Mouse (Mus musculus): ENCODE measurements at regions not wholly inside any gene's neighbourhood (a gene's known extent, or its start where the extent isn't known, plus 50 kb on each side); places are given as distances from the start of the nearest gene placed in this dataset.

- Histone ChIP-seq H3K9me3 (no peaks in the 10 kb centered on the region), H3K4me3 (no peak overlapping the region), H3K27me3 (ENCODE audit: insufficient read depth, poor library complexity, severe bottlenecking) (no peaks in the 10 kb centered on the region), H3K4me1 (replicated peaks) (no peaks in the 10 kb centered on the region), H3K27ac (no peak overlapping the region), H3K36me3 (no peaks in the 10 kb centered on the region)
- DNase-seq (ENCODE audit: low spot score) = no peak
- 77% methylated on average over 4 of the region's 4 CpGs for WGBS
Observed at GRCm38 (mm10) chr8:98955803-98956202, 460.5 kb downstream of the Cdh8 start.

DNA sequence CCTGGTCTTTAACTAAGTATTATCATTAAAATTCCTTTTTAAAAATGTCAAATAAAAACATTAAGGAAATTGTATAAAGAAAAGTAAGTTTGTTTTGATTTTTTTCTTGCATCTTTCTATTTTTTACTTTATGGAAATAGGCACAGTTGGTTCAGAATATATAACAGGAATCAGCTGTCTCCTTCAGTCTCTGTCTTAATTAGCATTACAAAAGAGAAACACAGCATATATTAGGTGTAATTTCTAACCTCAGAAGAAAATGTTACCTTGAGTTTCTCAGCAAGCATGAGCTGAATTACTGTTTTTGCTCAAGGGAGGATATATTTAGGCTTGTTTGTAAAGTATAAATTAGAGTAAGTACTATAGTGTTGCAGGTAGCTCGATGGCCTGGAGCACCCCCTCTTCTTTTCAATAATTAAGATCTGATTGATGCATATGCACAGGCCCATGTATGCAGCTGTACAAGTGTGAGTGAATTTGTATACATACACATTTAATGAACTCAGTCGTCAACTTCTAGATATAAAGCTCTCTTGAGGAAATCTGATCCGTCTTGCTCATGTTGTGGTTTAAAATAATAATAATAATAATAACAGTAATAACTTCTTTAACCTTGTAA is 503.0 kb downstream of the Cdh8 start:
- H3K36me3 ChIP-seq = no peaks in the 10 kb centered on the region
- WGBS = 83% methylated on average over 3 of the region's 3 CpGs

DNA sequence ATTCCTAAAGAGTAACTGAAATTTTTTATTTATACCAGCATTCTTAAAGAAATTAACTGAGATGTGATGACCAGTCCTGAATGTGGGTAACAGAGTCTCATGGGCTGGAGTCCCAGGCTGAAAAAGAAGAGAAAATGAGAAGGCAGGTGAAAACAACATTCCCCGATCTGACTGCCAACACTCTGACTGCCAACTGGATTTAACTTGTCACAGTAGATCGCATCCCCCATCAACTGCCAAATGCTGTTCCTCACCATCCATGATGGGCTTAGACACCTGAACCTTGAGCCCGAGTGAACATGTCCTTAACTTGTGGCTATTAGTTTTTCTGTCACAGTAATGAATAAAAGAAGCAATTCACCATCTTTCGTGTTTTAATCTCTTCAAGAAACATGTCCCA is 522.9 kb downstream of the Cdh8 start:
- Histone ChIP-seq H3K27me3 (ENCODE audit: insufficient read depth, poor library complexity, severe bottlenecking) (no peaks in the 10 kb centered on the region), H3K27ac (no peak overlapping the region), H3K4me3 (no peak overlapping the region), H3K4me1 (replicated peaks) (no peaks in the 10 kb centered on the region), H3K9me3 (no peaks in the 10 kb centered on the region), H3K36me3 (no peaks in the 10 kb centered on the region)
- DNase-seq (ENCODE audit: low spot score) = no peak
- 89% methylated on average over 4 of the region's 4 CpGs for WGBS

More for the DNA sequence above, 503.0 kb downstream of the Cdh8 start:
- H3K4me3 ChIP-seq = no peak overlapping the region
- DNase-seq (ENCODE audit: low spot score) = no peak
- H3K4me1 ChIP-seq (replicated peaks) = no peaks in the 10 kb centered on the region
- no peak overlapping the region for H3K27ac ChIP-seq
- H3K9me3 ChIP-seq = no peaks in the 10 kb centered on the region
- no peaks in the 10 kb centered on the region for H3K27me3 ChIP-seq (ENCODE audit: insufficient read depth, poor library complexity, severe bottlenecking)

- H3K36me3 ChIP-seq = no peaks in the 10 kb centered on the region
- H3K27me3 ChIP-seq (ENCODE audit: insufficient read depth, poor library complexity, severe bottlenecking) = no peaks in the 10 kb centered on the region
- no peaks in the 10 kb centered on the region for H3K4me1 ChIP-seq (replicated peaks)
- DNase-seq (ENCODE audit: low spot score) = no peak
- WGBS = 78% methylated on average over 2 of the region's 2 CpGs
- no peak overlapping the region for H3K4me3 ChIP-seq
- no peaks in the 10 kb centered on the region for H3K9me3 ChIP-seq
- H3K27ac ChIP-seq = no peak overlapping the region
Observed at GRCm38 (mm10) chr8:98861664-98862306, 554.5 kb downstream of the Cdh8 start.

GRCm38 (mm10) chr8:98861175-98861574 is 555.1 kb downstream of the Cdh8 start:
- H3K4me1 ChIP-seq (replicated peaks) = no peaks in the 10 kb centered on the region
- H3K27ac ChIP-seq = no peak overlapping the region
- no peak overlapping the region for H3K4me3 ChIP-seq
- 73% methylated on average over 4 of the region's 4 CpGs for WGBS
- no peaks in the 10 kb centered on the region for H3K27me3 ChIP-seq (ENCODE audit: insufficient read depth, poor library complexity, severe bottlenecking)
- no peaks in the 10 kb centered on the region for H3K36me3 ChIP-seq
- H3K9me3 ChIP-seq = no peaks in the 10 kb centered on the region
- no peak for DNase-seq (ENCODE audit: low spot score)

GRCm38 (mm10) chr8:98860416-98860815 is 555.9 kb downstream of the Cdh8 start:
- DNase-seq (ENCODE audit: low spot score) = no peak
- Histone ChIP-seq H3K4me1 (replicated peaks) (no peaks in the 10 kb centered on the region), H3K4me3 (no peak overlapping the region), H3K36me3 (no peaks in the 10 kb centered on the region), H3K27me3 (ENCODE audit: insufficient read depth, poor library complexity, severe bottlenecking) (no peaks in the 10 kb centered on the region), H3K9me3 (no peaks in the 10 kb centered on the region), H3K27ac (no peak overlapping the region)
- 81% methylated on average over 5 of the region's 5 CpGs for WGBS

DNA sequence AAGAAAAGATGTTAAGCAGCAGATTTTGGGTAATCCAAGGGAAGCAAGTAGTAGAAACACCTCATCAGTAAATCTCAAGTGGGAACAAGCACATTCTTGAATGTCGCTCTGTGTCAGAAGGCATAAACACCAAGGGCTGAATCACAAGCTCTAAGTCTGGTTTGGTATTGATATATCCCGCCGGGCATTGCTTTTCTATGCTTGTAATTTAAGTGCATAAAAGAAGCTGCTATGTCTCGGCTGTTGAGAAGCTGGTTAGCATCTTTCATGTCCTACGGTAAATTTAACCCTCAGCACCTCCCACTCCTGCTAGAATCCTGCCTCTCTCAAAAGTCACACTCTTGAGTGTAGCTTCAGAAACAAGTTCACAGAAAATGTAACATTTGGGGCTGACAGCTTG is 586.8 kb downstream of the Cdh8 start:
- Histone ChIP-seq H3K27ac (no peak overlapping the region), H3K27me3 (ENCODE audit: insufficient read depth, poor library complexity, severe bottlenecking) (no peaks in the 10 kb centered on the region), H3K4me3 (no peak overlapping the region), H3K9me3 (no peaks in the 10 kb centered on the region), H3K36me3 (no peaks in the 10 kb centered on the region), H3K4me1 (replicated peaks) (no peaks in the 10 kb centered on the region)
- 74% methylated on average over 5 of the region's 5 CpGs for WGBS
- no peak for DNase-seq (ENCODE audit: low spot score)

- H3K36me3 ChIP-seq = no peaks in the 10 kb centered on the region
- no peak for DNase-seq (ENCODE audit: low spot score)
- WGBS = 64% methylated on average over 4 of the region's 4 CpGs
- H3K4me1 ChIP-seq (replicated peaks) = no peaks in the 10 kb centered on the region
- H3K27me3 ChIP-seq (ENCODE audit: insufficient read depth, poor library complexity, severe bottlenecking) = no peaks in the 10 kb centered on the region
- H3K4me3 ChIP-seq = no peak overlapping the region
- no peaks in the 10 kb centered on the region for H3K9me3 ChIP-seq
- H3K27ac ChIP-seq = no peak overlapping the region
Observed at GRCm38 (mm10) chr8:98829006-98829405, 587.3 kb downstream of the Cdh8 start.

GRCm38 (mm10) chr8:98811922-98812321 is 604.3 kb downstream of the Cdh8 start:
- DNase-seq (ENCODE audit: low spot score) = no peak
- Histone ChIP-seq H3K36me3 (no peaks in the 10 kb centered on the region), H3K4me1 (replicated peaks) (no peaks in the 10 kb centered on the region), H3K9me3 (no peaks in the 10 kb centered on the region), H3K4me3 (no peak overlapping the region), H3K27ac (no peak overlapping the region), H3K27me3 (ENCODE audit: insufficient read depth, poor library complexity, severe bottlenecking) (no peaks in the 10 kb centered on the region)
- WGBS = 85% methylated on average over 3 of the region's 3 CpGs

- Histone ChIP-seq H3K27ac (no peak overlapping the region), H3K36me3 (no peaks in the 10 kb centered on the region), H3K27me3 (ENCODE audit: insufficient read depth, poor library complexity, severe bottlenecking) (no peaks in the 10 kb centered on the region), H3K4me3 (no peak overlapping the region), H3K4me1 (replicated peaks) (no peaks in the 10 kb centered on the region), H3K9me3 (no peaks in the 10 kb centered on the region)
- DNase-seq (ENCODE audit: low spot score) = no peak
- 79% methylated on average over 2 of the region's 2 CpGs for WGBS
Observed at GRCm38 (mm10) chr8:98797445-98797844, 618.8 kb downstream of the Cdh8 start.

DNA sequence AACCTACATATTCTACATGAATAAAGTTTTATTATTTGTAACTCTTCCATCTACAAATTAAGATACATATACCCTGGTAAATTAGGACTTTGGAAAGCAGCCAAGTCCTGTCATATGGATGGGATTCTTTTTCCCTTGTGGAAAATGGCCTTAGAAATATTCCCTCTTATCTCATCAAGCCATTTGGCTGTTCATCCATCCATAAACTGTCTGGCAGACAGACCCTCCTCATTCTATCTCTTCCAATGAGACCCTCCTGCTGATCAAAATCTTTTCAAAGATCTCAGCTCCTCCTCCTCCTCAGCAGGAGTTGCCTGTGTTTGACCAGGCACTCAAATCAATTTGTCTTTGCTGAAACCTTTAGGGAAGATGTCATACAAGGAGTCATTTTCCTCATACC is 649.2 kb downstream of the Cdh8 start:
- H3K4me3 ChIP-seq = no peak overlapping the region
- H3K27ac ChIP-seq = no peak overlapping the region
- no peaks in the 10 kb centered on the region for H3K27me3 ChIP-seq (ENCODE audit: insufficient read depth, poor library complexity, severe bottlenecking)
- H3K36me3 ChIP-seq = no peaks in the 10 kb centered on the region
- H3K9me3 ChIP-seq = no peaks in the 10 kb centered on the region
- no peaks in the 10 kb centered on the region for H3K4me1 ChIP-seq (replicated peaks)
- no peak for DNase-seq (ENCODE audit: low spot score)

DNA sequence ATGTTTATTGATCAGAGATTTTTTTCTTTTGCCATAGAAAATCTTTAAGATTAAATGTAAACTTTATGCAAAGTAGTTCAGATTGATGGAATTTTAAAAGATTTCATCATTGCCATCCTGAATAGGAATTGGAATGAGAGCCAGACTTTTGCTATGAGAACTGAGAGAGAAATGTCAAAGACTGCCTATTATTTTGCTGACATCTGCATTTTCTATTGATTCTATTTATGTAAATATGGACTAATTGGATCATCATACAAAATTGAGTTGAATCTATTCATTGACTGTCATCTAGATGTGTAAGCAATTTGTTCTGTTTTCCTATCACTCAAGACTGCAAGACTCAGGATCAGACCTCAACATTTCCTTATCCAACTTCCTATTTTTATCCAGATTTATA is 659.7 kb downstream of the Cdh8 start:
- H3K4me1 ChIP-seq (replicated peaks) = peaks cover 12% of the 10 kb centered on the region
- H3K27me3 ChIP-seq (ENCODE audit: insufficient read depth, poor library complexity, severe bottlenecking) = no peaks in the 10 kb centered on the region
- no peak overlapping the region for H3K4me3 ChIP-seq
- no peaks in the 10 kb centered on the region for H3K36me3 ChIP-seq
- no peaks in the 10 kb centered on the region for H3K9me3 ChIP-seq
- DNase-seq (ENCODE audit: low spot score) = no peak
- no peak overlapping the region for H3K27ac ChIP-seq

DNA sequence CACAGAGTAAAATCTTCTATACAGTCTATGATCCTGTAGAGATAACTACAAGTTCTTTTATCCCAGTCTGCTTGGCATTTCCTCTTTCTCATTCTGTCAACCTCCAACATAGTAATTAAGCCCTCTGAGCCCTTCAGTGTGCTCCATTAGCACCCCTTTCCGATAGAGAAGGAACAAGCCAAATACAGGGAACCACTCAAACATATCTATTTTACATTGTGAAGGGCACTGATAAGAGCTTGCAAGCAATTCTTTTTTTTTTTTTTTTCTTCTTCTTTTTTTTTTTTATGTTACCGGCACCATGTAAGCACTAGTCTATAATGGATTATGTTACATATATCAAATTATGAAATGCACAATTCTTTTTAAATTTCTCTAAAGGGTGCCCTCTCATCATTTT is 660.5 kb downstream of the Cdh8 start:
- no peak overlapping the region for H3K4me3 ChIP-seq
- H3K9me3 ChIP-seq = no peaks in the 10 kb centered on the region
- H3K27me3 ChIP-seq (ENCODE audit: insufficient read depth, poor library complexity, severe bottlenecking) = no peaks in the 10 kb centered on the region
- H3K27ac ChIP-seq = no peak overlapping the region
- 84% methylated on average over 2 of the region's 2 CpGs for WGBS
- H3K4me1 ChIP-seq (replicated peaks) = peaks cover 12% of the 10 kb centered on the region
- DNase-seq (ENCODE audit: low spot score) = no peak
- no peaks in the 10 kb centered on the region for H3K36me3 ChIP-seq

- no peak overlapping the region for H3K4me3 ChIP-seq
- H3K27ac ChIP-seq = no peak overlapping the region
- WGBS = 12% methylated on average over 6 of the region's 6 CpGs
- H3K9me3 ChIP-seq = no peaks in the 10 kb centered on the region
- H3K4me1 ChIP-seq (replicated peaks) = peaks cover 12% of the 10 kb centered on the region
- DNase-seq (ENCODE audit: low spot score) = peak; percentile 61
- no peaks in the 10 kb centered on the region for H3K36me3 ChIP-seq
- H3K27me3 ChIP-seq (ENCODE audit: insufficient read depth, poor library complexity, severe bottlenecking) = no peaks in the 10 kb centered on the region
Observed at GRCm38 (mm10) chr8:98752367-98752766, 663.9 kb downstream of the Cdh8 start.

Measured in hindbrain, embryonic 10.5 days (tissue).